Mouse (Mus musculus): ENCODE results near the gene Kyat1. TPM values are rescaled to one million over a fixed set of nuclear protein-coding genes. Genes with fewer than 3 reads are reported as not detected.
A peak's percentile ranks its signal among the peaks of the same experiment; 100 is the strongest.

Gene Kyat1
- polyA plus RNA-seq, 1 experiment from 2014 or later = 8.2 TPM

GRCm38 (mm10) chr2:30212169-30212545 lies 6.5 kb upstream of the Kyat1 start:
- 74% methylated on average over 4 of the region's 4 CpGs for WGBS
- Histone ChIP-seq H3K4me1 (no peaks in the 10 kb centered on the region), H3K27me3 (no peaks in the 10 kb centered on the region), H3K9ac (no peak overlapping the region), H3K36me3 (no peaks in the 10 kb centered on the region), H3K27ac (no peak overlapping the region), H3K9me3 (no peaks in the 10 kb centered on the region), H3K4me2 (replicated peaks) (no peak overlapping the region), H3K4me3 (no peak overlapping the region)
- ATAC-seq (ENCODE audit: insufficient number of reproducible peaks, insufficient read depth, low FRiP score, low TSS enrichment) = no peak

DNA sequence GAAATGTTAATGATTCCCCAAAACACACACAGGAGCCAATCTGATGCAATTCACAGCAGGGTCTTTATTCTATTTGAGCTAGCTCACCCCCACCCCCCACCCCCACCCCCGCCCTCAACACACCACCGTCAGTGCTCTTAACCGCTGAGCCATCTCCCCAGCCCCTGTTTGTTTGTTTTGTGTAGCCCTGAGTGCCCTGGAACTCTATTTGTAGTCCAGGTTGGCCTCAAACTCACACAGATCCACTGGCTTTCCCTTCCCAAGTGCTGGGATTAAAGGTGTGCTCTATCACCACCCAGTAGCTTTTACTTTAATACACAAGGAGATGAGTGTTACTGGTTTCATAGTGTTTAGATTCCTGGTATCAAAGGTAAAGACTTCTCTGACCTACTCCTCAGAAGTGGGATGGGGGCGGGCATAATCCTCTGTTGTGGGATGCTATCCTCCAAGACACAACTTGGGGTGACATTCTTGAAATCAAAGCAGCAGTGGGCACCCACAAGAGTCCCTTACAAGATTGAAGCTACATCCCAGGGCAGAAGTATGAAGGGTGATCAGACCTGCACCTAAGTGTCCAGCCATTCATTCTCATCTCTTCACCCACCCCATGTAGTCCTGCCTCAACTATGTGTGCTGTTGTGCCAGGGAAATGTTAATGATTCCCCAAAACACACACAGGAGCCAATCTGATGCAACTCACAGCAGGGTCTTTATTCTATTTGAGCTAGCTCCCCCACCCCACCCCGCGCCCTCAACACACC lies 5.9 kb upstream of the Kyat1 start:
- Histone ChIP-seq H3K9ac (no peak overlapping the region), H3K27me3 (no peaks in the 10 kb centered on the region), H3K27ac (no peak overlapping the region), H3K4me1 (no peaks in the 10 kb centered on the region), H3K4me3 (no peak overlapping the region), H3K36me3 (no peaks in the 10 kb centered on the region), H3K4me2 (replicated peaks) (no peak overlapping the region), H3K9me3 (no peaks in the 10 kb centered on the region)
- no peak for ATAC-seq (ENCODE audit: insufficient number of reproducible peaks, insufficient read depth, low FRiP score, low TSS enrichment)
- 72% methylated on average over 6 of the region's 6 CpGs for WGBS

DNA sequence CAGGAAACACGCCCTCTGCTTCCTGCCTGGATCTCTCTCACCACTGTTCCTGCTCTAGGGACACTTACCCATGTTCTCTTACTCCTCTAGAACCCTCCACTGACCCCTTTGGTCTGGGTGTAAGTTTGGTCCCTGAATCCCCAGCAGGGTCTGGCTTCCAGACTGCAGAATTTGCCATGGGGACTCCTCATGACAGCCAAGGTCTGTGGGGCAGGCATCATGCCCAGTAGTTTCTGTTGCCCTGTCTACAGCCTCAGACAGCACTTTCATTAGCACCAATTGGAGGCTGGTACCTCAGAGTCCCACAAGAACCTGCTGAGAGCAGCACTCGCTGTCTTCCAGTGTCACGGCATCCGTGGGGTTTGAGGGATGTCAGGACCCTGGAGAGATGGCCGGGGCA lies 2.2 kb upstream of the Kyat1 start:
- peaks cover 10% of the 10 kb centered on the region for H3K4me1 ChIP-seq
- H3K9me3 ChIP-seq = no peaks in the 10 kb centered on the region
- no peak for ATAC-seq (ENCODE audit: insufficient number of reproducible peaks, insufficient read depth, low FRiP score, low TSS enrichment)
- H3K9ac ChIP-seq = no peak overlapping the region
- no peak overlapping the region for H3K27ac ChIP-seq
- 69% methylated on average over 5 of the region's 5 CpGs for WGBS
- H3K4me3 ChIP-seq = no peak overlapping the region
- no peaks in the 10 kb centered on the region for H3K36me3 ChIP-seq
- no peak overlapping the region for H3K4me2 ChIP-seq (replicated peaks)
- no peaks in the 10 kb centered on the region for H3K27me3 ChIP-seq

DNA sequence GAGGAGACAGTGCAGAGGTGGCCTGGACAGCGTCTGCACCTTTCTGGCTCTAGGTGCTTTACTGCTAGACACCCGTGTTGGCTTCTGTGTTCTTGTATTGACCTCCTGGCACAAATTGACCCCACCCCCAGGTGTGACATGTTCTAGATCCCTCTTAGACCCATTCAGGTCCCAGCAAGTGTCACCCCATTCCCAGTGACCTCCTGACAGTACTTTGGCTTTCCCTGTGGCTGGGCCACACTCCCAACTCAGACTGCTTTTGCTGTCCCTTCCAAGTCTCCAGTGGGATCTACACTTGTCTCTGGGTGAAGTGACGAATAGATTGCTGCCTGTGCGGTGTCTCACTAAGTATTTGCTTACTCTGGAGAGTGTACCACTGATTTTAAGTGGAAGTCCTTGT lies 1.8 kb upstream of the Kyat1 start:
- H3K27ac ChIP-seq = no peak overlapping the region
- no peaks in the 10 kb centered on the region for H3K27me3 ChIP-seq
- peaks cover 10% of the 10 kb centered on the region for H3K4me1 ChIP-seq
- no peak overlapping the region for H3K9ac ChIP-seq
- H3K36me3 ChIP-seq = no peaks in the 10 kb centered on the region
- WGBS = 83% methylated on average over 4 of the region's 4 CpGs
- H3K4me3 ChIP-seq = no peak overlapping the region
- H3K4me2 ChIP-seq (replicated peaks) = no peak overlapping the region
- H3K9me3 ChIP-seq = no peaks in the 10 kb centered on the region
- no peak for ATAC-seq (ENCODE audit: insufficient number of reproducible peaks, insufficient read depth, low FRiP score, low TSS enrichment)

GRCm38 (mm10) chr2:30205255-30205628 lies 405 bp downstream of the Kyat1 start:
- Histone ChIP-seq H3K36me3 (no peaks in the 10 kb centered on the region), H3K4me3 (peak overlapping the region; percentile 74), H3K27ac (peak overlapping the region; percentile 60), H3K9ac (peak overlapping the region; percentile 57), H3K4me1 (peaks cover 10% of the 10 kb centered on the region), H3K4me2 (replicated peaks) (peak overlapping the region; percentile 82), H3K9me3 (no peaks in the 10 kb centered on the region), H3K27me3 (no peaks in the 10 kb centered on the region)
- ATAC-seq (ENCODE audit: insufficient number of reproducible peaks, insufficient read depth, low FRiP score, low TSS enrichment) = peak; percentile 73
- 1% methylated on average over 13 of the region's 13 CpGs for WGBS

DNA sequence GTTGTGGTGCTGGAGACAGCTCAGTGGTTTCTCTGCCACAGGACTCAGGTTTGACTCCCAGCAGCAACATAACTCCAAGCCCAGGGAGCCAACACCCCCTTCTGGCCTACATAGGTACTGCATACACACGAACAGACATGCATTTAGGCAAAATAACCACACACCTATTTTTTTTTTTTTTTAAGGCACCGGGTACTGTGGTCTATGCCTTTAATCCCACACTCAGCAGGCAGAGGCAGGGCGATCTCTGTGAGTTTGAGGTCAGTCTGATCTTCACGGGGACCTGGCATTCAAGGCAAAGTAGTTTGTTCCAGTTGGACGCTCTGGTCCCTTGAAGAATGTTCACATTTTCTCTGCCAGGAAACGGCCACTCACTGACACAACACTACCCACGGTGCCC lies 2.2 kb downstream of the Kyat1 start:
- no peaks in the 10 kb centered on the region for H3K36me3 ChIP-seq
- no peaks in the 10 kb centered on the region for H3K9me3 ChIP-seq
- ATAC-seq (ENCODE audit: insufficient number of reproducible peaks, insufficient read depth, low FRiP score, low TSS enrichment) = no peak
- 80% methylated on average over 7 of the region's 7 CpGs for WGBS
- no peaks in the 10 kb centered on the region for H3K27me3 ChIP-seq
- H3K27ac ChIP-seq = no peak overlapping the region
- H3K4me2 ChIP-seq (replicated peaks) = no peak overlapping the region
- H3K9ac ChIP-seq = no peak overlapping the region
- no peak overlapping the region for H3K4me3 ChIP-seq
- peaks cover 10% of the 10 kb centered on the region for H3K4me1 ChIP-seq

DNA sequence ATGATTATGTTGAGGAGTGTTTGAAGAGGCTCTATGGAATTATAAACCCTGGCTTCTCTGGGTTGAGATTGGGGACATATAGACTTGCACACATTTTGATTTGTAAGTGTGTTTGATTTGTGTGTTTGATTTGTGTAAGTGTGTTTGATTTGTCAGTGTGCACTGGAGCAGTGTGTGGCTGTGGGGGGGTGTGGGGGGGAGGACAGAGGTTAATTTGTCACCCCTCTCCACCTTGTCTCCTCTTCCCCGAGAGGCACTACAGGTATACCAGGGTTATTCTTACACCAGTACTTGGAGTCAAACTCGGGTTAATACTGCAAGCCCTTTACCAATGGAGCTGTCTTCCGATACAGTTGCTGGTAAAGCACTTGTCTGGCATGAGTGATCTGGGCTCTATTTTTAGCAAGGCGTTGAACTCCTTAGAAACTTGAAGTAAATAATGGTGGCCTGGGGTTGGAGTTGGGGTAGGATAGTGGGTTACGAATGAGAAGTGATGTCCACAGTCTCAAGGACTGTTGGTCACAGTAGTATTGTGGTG lies 5.2 kb downstream of the Kyat1 start:
- H3K4me2 ChIP-seq (replicated peaks) = no peak overlapping the region
- ATAC-seq (ENCODE audit: insufficient number of reproducible peaks, insufficient read depth, low FRiP score, low TSS enrichment) = no peak
- H3K27me3 ChIP-seq = no peaks in the 10 kb centered on the region
- H3K4me1 ChIP-seq = peaks cover 6% of the 10 kb centered on the region
- WGBS = 80% methylated on average over 5 of the region's 5 CpGs
- no peak overlapping the region for H3K9ac ChIP-seq
- H3K9me3 ChIP-seq = no peaks in the 10 kb centered on the region
- H3K27ac ChIP-seq = no peak overlapping the region
- H3K4me3 ChIP-seq = no peak overlapping the region
- H3K36me3 ChIP-seq = no peaks in the 10 kb centered on the region

- Histone ChIP-seq H3K4me2 (replicated peaks) (no peak overlapping the region), H3K27me3 (no peaks in the 10 kb centered on the region), H3K9ac (no peak overlapping the region), H3K4me1 (peaks cover 6% of the 10 kb centered on the region), H3K36me3 (no peaks in the 10 kb centered on the region), H3K9me3 (no peaks in the 10 kb centered on the region), H3K4me3 (no peak overlapping the region), H3K27ac (no peak overlapping the region)
- ATAC-seq (ENCODE audit: insufficient number of reproducible peaks, insufficient read depth, low FRiP score, low TSS enrichment) = no peak
- WGBS = 67% methylated on average over 1 of the region's 1 CpGs
Measured at GRCm38 (mm10) chr2:30199984-30200383, 5.7 kb downstream of the Kyat1 start.

GRCm38 (mm10) chr2:30198021-30198420 lies 7.6 kb downstream of the Kyat1 start:
- Histone ChIP-seq H3K4me3 (no peak overlapping the region), H3K9ac (no peak overlapping the region), H3K27ac (no peak overlapping the region), H3K36me3 (no peaks in the 10 kb centered on the region), H3K9me3 (no peaks in the 10 kb centered on the region), H3K27me3 (no peaks in the 10 kb centered on the region), H3K4me2 (replicated peaks) (no peak overlapping the region), H3K4me1 (no peaks in the 10 kb centered on the region)
- 70% methylated on average over 4 of the region's 4 CpGs for WGBS
- no peak for ATAC-seq (ENCODE audit: insufficient number of reproducible peaks, insufficient read depth, low FRiP score, low TSS enrichment)

- WGBS = 86% methylated on average over 3 of the region's 3 CpGs
- no peak overlapping the region for H3K4me2 ChIP-seq (replicated peaks)
- H3K4me1 ChIP-seq = no peaks in the 10 kb centered on the region
- no peak overlapping the region for H3K27ac ChIP-seq
- H3K9me3 ChIP-seq = no peaks in the 10 kb centered on the region
- ATAC-seq (ENCODE audit: insufficient number of reproducible peaks, insufficient read depth, low FRiP score, low TSS enrichment) = no peak
- H3K4me3 ChIP-seq = no peak overlapping the region
- no peak overlapping the region for H3K9ac ChIP-seq
- no peaks in the 10 kb centered on the region for H3K27me3 ChIP-seq
- H3K36me3 ChIP-seq = no peaks in the 10 kb centered on the region
Measured at GRCm38 (mm10) chr2:30194656-30195055, 11.0 kb downstream of the Kyat1 start.

- Histone ChIP-seq H3K4me1 (no peaks in the 10 kb centered on the region), H3K4me3 (no peak overlapping the region), H3K9me3 (no peaks in the 10 kb centered on the region), H3K27ac (no peak overlapping the region), H3K27me3 (no peaks in the 10 kb centered on the region), H3K9ac (no peak overlapping the region), H3K4me2 (replicated peaks) (no peak overlapping the region), H3K36me3 (no peaks in the 10 kb centered on the region)
- 85% methylated on average over 12 of the region's 12 CpGs for WGBS
- ATAC-seq (ENCODE audit: insufficient number of reproducible peaks, insufficient read depth, low FRiP score, low TSS enrichment) = no peak
Measured at GRCm38 (mm10) chr2:30191790-30192580, 13.7 kb downstream of the Kyat1 start.

GRCm38 (mm10) chr2:30185681-30186080 lies 20.0 kb downstream of the Kyat1 start:
- Histone ChIP-seq H3K4me2 (replicated peaks) (no peak overlapping the region), H3K27ac (no peak overlapping the region), H3K9ac (no peak overlapping the region), H3K4me1 (no peaks in the 10 kb centered on the region), H3K4me3 (no peak overlapping the region), H3K27me3 (no peaks in the 10 kb centered on the region), H3K9me3 (0 out of 2 replicates have a peak, but pooled peaks cover 3% of the 10 kb centered on the region), H3K36me3 (peaks cover 10% of the 10 kb centered on the region; the same call in 1 of the 2 replicates)
- no peak for ATAC-seq (ENCODE audit: insufficient number of reproducible peaks, insufficient read depth, low FRiP score, low TSS enrichment)
- WGBS = 86% methylated on average over 3 of the region's 3 CpGs
